Mouse (Mus musculus): ENCODE data around the gene Olfml1.

Gene Olfml1

GRCm38 (mm10) chr7:107595426-107595825 is 28.2 kb downstream of the Olfml1 start:
- no peak for DNase-seq (ENCODE audit: low spot score)

DNA sequence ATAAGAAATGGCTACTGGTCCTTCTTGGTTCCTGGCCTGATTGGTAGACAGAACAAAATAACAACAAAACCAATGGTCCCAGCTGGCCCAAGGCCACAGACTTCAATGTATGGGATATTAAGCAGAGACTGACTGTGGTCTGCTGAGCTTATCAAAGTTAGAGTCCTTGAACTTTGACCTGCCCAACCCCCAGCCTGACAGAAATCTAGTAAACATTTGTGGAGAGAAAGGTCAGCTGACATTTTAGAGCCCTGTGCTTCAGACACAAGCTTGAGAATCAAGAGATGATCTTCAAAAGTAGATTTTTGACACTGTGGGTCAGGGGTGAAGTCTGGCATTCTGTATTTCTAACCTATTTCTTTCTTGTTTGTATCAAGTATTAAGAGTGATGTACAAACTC is 29.5 kb downstream of the Olfml1 start:
- DNase-seq (ENCODE audit: low spot score), result no peak

DNA sequence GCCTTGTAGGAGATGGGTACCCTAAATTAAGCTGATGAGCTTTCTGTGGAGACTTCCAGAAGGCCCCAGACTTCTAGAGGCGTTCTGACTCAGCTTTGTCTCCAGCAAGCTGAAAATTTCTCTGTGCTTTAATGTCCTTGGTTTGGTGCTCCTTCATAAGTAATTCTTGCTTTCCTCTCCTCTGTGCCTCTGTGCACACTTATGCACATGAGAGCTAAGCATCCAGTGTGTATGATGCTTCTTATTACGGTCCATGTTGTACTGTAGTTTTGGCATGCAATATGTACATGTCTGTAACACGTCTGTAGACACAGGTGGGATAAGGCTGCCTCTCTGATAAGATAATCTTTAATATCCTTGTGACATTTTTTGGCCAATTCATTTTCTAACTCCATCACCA is 30.7 kb downstream of the Olfml1 start:
- DNase-seq (ENCODE audit: low spot score), result no peak

DNA sequence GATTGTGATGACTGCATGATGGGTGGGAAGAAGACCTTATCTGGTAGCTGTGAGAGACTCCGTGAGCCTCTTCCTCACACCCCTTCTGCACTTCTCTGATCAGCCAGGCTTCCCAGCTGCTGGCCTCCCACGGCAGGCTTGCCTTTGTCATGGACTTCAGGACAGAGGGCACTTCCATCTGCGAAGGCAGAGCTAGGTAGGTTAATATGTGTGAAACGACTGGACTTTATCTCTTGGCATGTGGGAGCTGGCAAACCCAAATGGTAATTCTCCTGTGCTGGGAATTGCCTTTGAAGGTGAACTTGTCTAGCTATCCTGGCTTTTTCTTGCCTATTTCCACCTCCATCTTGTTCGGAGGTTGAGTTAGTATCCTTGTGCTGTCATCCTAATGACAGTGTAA is 33.4 kb downstream of the Olfml1 start:
- DNase-seq (ENCODE audit: low spot score), result no peak

DNA sequence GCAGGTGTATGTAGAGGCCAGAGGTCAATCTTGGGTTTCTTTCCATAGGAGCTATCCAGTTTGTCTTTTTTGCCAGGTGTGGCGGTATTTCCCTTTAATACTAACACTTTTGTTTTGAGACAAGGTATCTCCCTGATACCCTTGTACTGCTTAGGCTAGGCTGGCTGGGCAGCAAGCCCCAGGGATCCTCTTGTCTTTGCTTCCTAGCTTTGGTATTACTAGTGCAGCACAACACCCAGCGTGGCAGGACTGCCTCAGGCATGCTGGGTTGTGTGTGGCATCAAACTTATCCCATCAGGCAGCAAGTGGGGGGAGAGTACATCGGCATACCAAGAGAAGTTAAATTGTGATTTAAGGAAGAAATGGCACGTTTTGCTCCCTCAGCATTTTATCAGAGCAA is 35.3 kb downstream of the Olfml1 start:
- DNase-seq (ENCODE audit: low spot score), result no peak

GRCm38 (mm10) chr7:107602913-107603312 is 35.7 kb downstream of the Olfml1 start:
- no peak for DNase-seq (ENCODE audit: low spot score)

GRCm38 (mm10) chr7:107607766-107608165 is 40.5 kb downstream of the Olfml1 start:
- DNase-seq (ENCODE audit: low spot score), result no peak

- no peak for DNase-seq (ENCODE audit: low spot score)
These were observed 42.5 kb downstream of the Olfml1 start for GRCm38 (mm10) chr7:107609622-107610255.

GRCm38 (mm10) chr7:107610880-107611279 is 43.6 kb downstream of the Olfml1 start:
- no peak for DNase-seq (ENCODE audit: low spot score)

GRCm38 (mm10) chr7:107618028-107618992 is 51.1 kb downstream of the Olfml1 start:
- DNase-seq (ENCODE audit: low spot score), result no peak

DNA sequence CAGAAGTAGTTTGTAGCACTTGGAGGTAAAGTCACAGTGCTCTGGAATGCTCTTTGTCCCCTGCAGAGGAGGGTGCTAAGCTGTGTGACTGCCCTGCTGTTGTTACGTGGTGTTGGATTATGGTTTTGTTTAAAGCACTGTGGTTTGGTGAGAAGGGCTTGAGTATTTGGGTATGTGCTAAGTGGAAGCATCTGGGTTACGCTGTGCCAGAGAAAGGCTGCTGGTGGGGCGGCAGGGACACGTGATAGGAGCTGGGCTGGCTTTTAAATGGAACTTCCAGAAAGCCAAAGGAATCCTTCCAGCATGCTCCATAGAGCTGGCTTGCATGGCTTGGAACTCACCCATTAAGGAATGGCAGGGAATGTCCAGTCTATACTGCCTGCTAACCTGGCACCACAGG is 52.0 kb downstream of the Olfml1 start:
- DNase-seq (ENCODE audit: low spot score), result no peak

DNA sequence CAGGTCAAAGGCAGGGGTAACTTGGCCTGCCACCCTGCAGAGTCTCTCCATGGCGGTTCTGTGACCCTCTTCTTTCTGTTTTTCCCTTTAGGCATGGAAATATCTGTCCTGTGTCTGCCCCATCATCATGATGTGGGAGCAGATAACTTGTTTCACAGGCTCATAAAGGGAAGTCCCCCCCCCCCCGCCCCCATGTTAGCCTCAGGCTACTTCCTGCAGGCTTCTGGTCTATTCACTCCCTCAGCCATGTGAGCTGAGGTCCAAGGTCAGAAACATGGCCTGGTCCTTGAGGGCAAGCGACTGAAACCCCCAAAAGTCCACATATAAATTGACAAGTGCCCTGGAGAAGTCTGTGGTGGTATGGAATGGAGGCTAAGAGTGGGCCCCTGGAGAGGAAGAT is 52.9 kb downstream of the Olfml1 start:
- no peak for DNase-seq (ENCODE audit: low spot score)

- no peak for DNase-seq (ENCODE audit: low spot score)
These were observed 57.2 kb downstream of the Olfml1 start for GRCm38 (mm10) chr7:107624432-107624831.

GRCm38 (mm10) chr7:107625061-107625460 is 57.8 kb downstream of the Olfml1 start, which contains the start of gene 5330417H12Rik:
Gene 5330417H12Rik, minus strand, starts transcription at chr7:107625161.
- DNase-seq (ENCODE audit: low spot score), result no peak

- DNase-seq (ENCODE audit: low spot score), result no peak
These were observed 58.5 kb downstream of the Olfml1 start for GRCm38 (mm10) chr7:107625781-107626180.

DNA sequence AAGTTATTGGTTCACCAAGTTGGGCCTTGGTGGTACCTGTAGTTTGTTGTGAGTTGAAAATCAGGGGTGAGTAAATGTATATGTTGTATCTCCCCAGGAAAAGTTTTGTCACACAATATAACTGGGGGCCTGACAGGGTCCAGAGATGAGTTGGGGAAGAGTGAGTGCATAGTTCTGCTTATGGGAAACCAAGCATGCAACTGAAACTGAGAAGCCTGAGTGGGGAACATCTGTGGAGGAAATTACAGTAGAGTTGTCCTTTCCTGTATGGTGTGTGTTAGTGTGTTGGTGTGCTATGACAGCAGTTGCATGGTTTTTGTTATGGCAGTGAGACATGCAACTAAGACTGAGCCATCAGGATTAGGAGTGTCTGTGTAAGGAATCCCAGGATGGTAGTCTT is 61.1 kb downstream of the Olfml1 start:
- DNase-seq (ENCODE audit: low spot score), result no peak

GRCm38 (mm10) chr7:107633201-107633600 is 66.0 kb downstream of the Olfml1 start:
- no peak for DNase-seq (ENCODE audit: low spot score)

- DNase-seq (ENCODE audit: low spot score), result no peak
These were observed 70.2 kb downstream of the Olfml1 start for GRCm38 (mm10) chr7:107637398-107637797.

- no peak for DNase-seq (ENCODE audit: low spot score)
These were observed 70.8 kb downstream of the Olfml1 start for GRCm38 (mm10) chr7:107638026-107638425.

All from urinary bladder, postnatal 10 days (tissue).